Mouse (Mus musculus) liver, embryonic 14.5 days (tissue): Measurements from ENCODE around the gene Dnah8. TPM values are rescaled to one million over a fixed set of nuclear protein-coding genes. Genes with fewer than 3 reads are reported as not detected.

Experiments
- ATAC-seq: fragments of 200-750 bp; cut with Nextera tagmentation; 2 replicates; pipeline ENCODE4 v1.8.0; 2017; ENCODE audit warnings: moderate number of reproducible peaks, mild to moderate bottlenecking, moderate library complexity; ENCODE audit not compliant: insufficient read depth
- DNase-seq, 3 experiments: peaks; one replicate each; pipeline ENCODE4 v3.0.0-alpha.2; 2012 to 2013; ENCODE audit warnings: low read depth in 3 of 3, low spot score in 3 of 3
- H3K27ac ChIP-seq: fragments of 300-500 bp; sonication (generic); 2 replicates; pipeline ENCODE4 v1.5.1; 2014; ENCODE audit warnings: moderate library complexity, mild to moderate bottlenecking, control low read depth, inconsistent platforms
- H3K27me3 ChIP-seq: fragments of 300-500 bp; sonication (generic); 2 replicates; pipeline ENCODE4 v1.6.1; 2014; ENCODE audit warnings: mild to moderate bottlenecking, low read length, moderate library complexity; ENCODE audit not compliant: control insufficient read depth, insufficient read depth
- H3K36me3 ChIP-seq: fragments of 300-500 bp; sonication (generic); replicated peaks from 2 replicates; pipeline ENCODE4 v1.6.1; 2014; ENCODE audit warnings: low read depth; ENCODE audit not compliant: control insufficient read depth, insufficient read depth
- H3K4me1 ChIP-seq, 2 experiments: fragments of 200-500 bp in 1 of 2; fragments of 300-500 bp in 1 of 2; sonication (generic) in 1 of 2; replicated peaks; 2 replicates each; pipeline ENCODE4 v1.6.1; 2012 to 2014; ENCODE audit warnings: antibody characterized with exemption in 1 of 2, inconsistent platforms in 1 of 2, low read length in 1 of 2; ENCODE audit not compliant: control insufficient read depth in 2 of 2, insufficient read depth in 2 of 2
- H3K4me2 ChIP-seq: fragments of 300-500 bp; sonication (generic); 2 replicates; pipeline ENCODE4 v1.6.1; 2014; ENCODE audit warnings: low read depth, mild to moderate bottlenecking, control low read depth, moderate library complexity
- H3K4me3 ChIP-seq, 2 experiments: fragments of 200-500 bp in 1 of 2; fragments of 300-500 bp in 1 of 2; sonication (generic) in 1 of 2; 2 replicates each; pipeline ENCODE4 v1.5.1; 2012 to 2014; ENCODE audit warnings: low read depth in 2 of 2, low read length in 2 of 2, mild to moderate bottlenecking in 2 of 2, control low read depth in 1 of 2, inconsistent platforms in 1 of 2, moderate library complexity in 1 of 2; ENCODE audit not compliant: insufficient read depth in 1 of 2
- H3K9ac ChIP-seq: fragments of 300-500 bp; sonication (generic); replicated peaks from 2 replicates; pipeline ENCODE4 v1.6.1; 2014; ENCODE audit warnings: mild to moderate bottlenecking, control low read depth, moderate library complexity
- H3K9me3 ChIP-seq: fragments of 300-500 bp; sonication (generic); 2 replicates; pipeline ENCODE4 v1.6.1; 2016; ENCODE audit warnings: low read length, mixed read lengths; ENCODE audit not compliant: control insufficient read depth
- CTCF ChIP-seq: IDR thresholded peaks from 2 replicates; pipeline ENCODE4 v1.5.1; 2016; ENCODE audit warnings: antibody characterized with exemption, low read depth, control low read depth
- EP300 ChIP-seq: IDR thresholded peaks from 2 replicates; pipeline ENCODE4 v1.6.1; 2016; ENCODE audit warnings: antibody characterized with exemption, low read depth
- WGBS: fragments of 180-500 bp; shearing (Covaris S2); extraction: QIAGEN DNeasy Blood & Tissue Kit; methylation state at CpG from one replicate; pipeline ENCODE4 v1.1.7; 2014; ENCODE audit not compliant: insufficient replicate concordance; 5-methylcytosine and 5-hydroxymethylcytosine counted together
- polyA plus RNA-seq, 2 experiments: library from polyadenylated mRNA; depleted of rRNA in 1 of 2; stranded (reverse) in 1 of 2; unstranded in 1 of 2; fragments of >200 nt; fragmentation: Nextera tagmentation in 1 of 2; extraction: Ambion mirVana in 1 of 2; gene quantifications; 2 replicates each; pipeline versions ENCODE4 v1.2.1 to v1.2.3; 2012 to 2014

Gene Dnah8
- polyA plus RNA-seq, 2 experiments: 0.83 to 1.8 TPM

DNA sequence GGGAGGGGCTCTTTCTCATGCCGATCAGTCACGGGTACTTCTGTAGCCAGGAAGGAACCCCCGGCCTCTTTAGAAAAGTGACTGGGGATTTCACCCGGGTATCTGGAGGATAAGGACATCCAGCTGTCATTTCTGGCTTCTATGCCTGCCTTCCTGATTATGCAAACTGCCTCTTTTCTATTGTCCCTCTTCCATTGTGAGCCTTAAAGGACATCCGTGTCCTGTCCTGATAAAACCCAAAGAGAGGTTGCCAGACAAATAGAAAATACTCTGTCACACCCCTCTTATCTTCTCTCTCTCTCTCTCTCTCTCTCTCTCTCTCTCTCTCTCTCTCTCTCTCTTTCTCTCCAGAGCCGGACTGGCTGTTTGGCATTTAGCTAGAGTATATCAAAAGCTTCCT, 258.1 kb downstream of the Dnah8 start:
- TF ChIP-seq EP300 (no peak), CTCF (no peak)
- no peaks in the 10 kb centered on the region for H3K27me3 ChIP-seq
- 2% methylated on average over 6 of the region's 6 CpGs for WGBS
- no peaks in the 10 kb centered on the region for H3K36me3 ChIP-seq
- H3K4me2 ChIP-seq: no peak overlapping the region
- H3K4me1 ChIP-seq: peaks cover 0 to 2% of the 10 kb centered on the region in 2 experiments; a peak in 1 of 4 replicates
- H3K9me3 ChIP-seq: no peaks in the 10 kb centered on the region
- H3K9ac ChIP-seq: no peak overlapping the region
- no peak overlapping the region for H3K27ac ChIP-seq
- ATAC-seq (no peak), DNase-seq (no peak)
- H3K4me3 ChIP-seq: no peak overlapping the region

DNA sequence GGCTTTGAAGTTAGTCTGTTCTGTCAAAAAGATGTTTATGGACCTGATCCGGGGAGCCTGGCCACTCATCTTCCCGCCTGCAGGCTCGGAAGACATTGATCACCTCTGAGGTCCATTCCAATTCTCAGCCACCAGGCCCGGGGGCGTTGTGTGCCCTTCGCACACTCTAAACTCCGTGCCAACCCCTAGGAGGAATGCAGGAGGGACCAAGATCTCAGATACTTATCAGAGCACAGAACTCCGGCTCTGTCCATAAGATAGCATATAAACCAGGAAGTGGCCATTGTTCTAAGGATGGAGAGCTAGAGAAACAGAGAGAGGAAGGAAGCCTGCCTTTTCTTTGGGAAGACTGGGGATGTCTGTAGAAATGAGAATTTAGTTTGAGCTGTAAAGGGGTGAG, 259.4 kb downstream of the Dnah8 start:
- H3K9me3 ChIP-seq: no peaks in the 10 kb centered on the region
- 33% methylated on average over 8 of the region's 8 CpGs for whole genome bisulfite sequencing
- H3K9ac ChIP-seq: no peak overlapping the region
- H3K27ac ChIP-seq: no peak overlapping the region
- H3K27me3 ChIP-seq: no peaks in the 10 kb centered on the region
- ATAC-seq (no peak), DNase-seq (no peak)
- no peaks in the 10 kb centered on the region for H3K36me3 ChIP-seq
- peaks cover 0 to 2% of the 10 kb centered on the region in 2 experiments; a peak in 1 of 4 replicates for H3K4me1 ChIP-seq
- no peak overlapping the region for H3K4me2 ChIP-seq
- no peak for TF ChIP-seq CTCF
- H3K4me3 ChIP-seq: no peak overlapping the region

GRCm38 (mm10) chr17:30892086-30892485, 267.9 kb downstream of the Dnah8 start:
- no peaks in the 10 kb centered on the region for H3K27me3 ChIP-seq
- no peaks in the 10 kb centered on the region for H3K36me3 ChIP-seq
- TF ChIP-seq EP300 (no peak), CTCF (no peak)
- H3K9me3 ChIP-seq: no peaks in the 10 kb centered on the region
- H3K9ac ChIP-seq: no peak overlapping the region
- ATAC-seq (no peak), DNase-seq (no peak)
- H3K4me1 ChIP-seq: no peaks in the 10 kb centered on the region
- H3K4me2 ChIP-seq: no peak overlapping the region
- H3K4me3 ChIP-seq: no peak overlapping the region
- 15% methylated on average over 1 of the region's 1 CpGs for WGBS
- no peak overlapping the region for H3K27ac ChIP-seq

DNA sequence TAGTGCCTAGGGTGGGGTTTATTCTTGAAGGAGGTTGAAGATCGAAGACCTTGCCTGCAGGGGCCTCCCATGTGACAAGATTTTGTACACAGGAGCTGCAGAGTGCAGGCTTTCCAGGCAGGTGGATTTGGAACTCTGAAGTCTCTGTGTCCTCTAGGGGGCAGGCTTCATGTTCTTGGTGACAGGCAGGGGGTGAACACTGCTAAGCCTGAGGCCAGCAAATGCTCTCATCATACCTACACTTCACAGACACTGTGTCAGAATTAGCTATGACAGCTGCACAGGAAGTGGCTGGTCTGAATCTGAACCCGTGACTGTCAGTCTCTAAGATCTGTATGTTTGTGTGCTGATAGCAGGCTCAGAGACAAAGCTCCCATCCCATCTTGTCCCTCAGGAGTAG, 268.6 kb downstream of the Dnah8 start:
- Histone ChIP-seq H3K4me2 (no peak overlapping the region), H3K9me3 (no peaks in the 10 kb centered on the region), H3K36me3 (no peaks in the 10 kb centered on the region), H3K27ac (no peak overlapping the region), H3K4me1 (no peaks in the 10 kb centered on the region), H3K4me3 (no peak overlapping the region), H3K9ac (no peak overlapping the region), H3K27me3 (no peaks in the 10 kb centered on the region)
- WGBS: 7% methylated on average over 2 of the region's 2 CpGs
- TF ChIP-seq CTCF (peak; percentile 32; the same call in 1 of the 2 replicates), EP300 (no peak)
- no peak for DNase-seq
- no peak for ATAC-seq

DNA sequence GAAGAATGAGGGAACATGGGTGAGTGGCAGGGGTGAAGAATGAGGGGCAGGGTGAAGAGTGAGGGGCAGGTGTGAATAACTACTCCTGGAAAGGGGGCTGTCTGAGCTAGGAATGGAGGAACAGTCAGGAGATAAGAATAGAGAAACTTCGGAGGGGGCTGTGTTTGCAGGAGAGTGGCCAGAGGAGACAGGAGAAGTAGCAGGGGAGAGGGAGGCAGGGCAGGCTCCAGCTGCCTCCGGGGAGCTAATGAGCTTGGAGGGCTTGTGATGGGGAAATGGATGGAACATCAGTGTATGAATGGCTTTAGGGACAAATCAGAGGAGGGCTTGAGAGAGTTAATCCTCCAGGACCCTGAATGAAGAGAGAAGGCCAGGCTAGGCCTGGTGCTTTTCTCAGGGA, 272.9 kb downstream of the Dnah8 start:
- H3K4me1 ChIP-seq: no peaks in the 10 kb centered on the region
- no peak for TF ChIP-seq CTCF
- no peak for TF ChIP-seq EP300
- peaks cover 12% of the 10 kb centered on the region for H3K27me3 ChIP-seq
- no peaks in the 10 kb centered on the region for H3K9me3 ChIP-seq
- no peak overlapping the region for H3K9ac ChIP-seq
- DNase-seq: no peak
- no peak overlapping the region for H3K4me3 ChIP-seq
- no peak overlapping the region for H3K4me2 ChIP-seq
- WGBS: 18% methylated on average over 2 of the region's 2 CpGs
- no peak for ATAC-seq
- no peak overlapping the region for H3K27ac ChIP-seq
- H3K36me3 ChIP-seq: no peaks in the 10 kb centered on the region

GRCm38 (mm10) chr17:30901627-30902026, 277.5 kb downstream of the Dnah8 start, which contains the start of gene Glp1r:
Glp1r (plus strand) TSS chr17:30901817.
- no peaks in the 10 kb centered on the region for H3K36me3 ChIP-seq
- ATAC-seq (no peak), DNase-seq (no peak)
- H3K9ac ChIP-seq: no peak within 1 kb of the TSS
- H3K27me3 ChIP-seq: peaks cover 18% of the 10 kb centered on the region
- no peaks in the 10 kb centered on the region for H3K4me1 ChIP-seq
- H3K9me3 ChIP-seq: no peaks in the 10 kb centered on the region
- TF ChIP-seq CTCF (no peak), EP300 (no peak)
- no peak within 1 kb of the TSS for H3K27ac ChIP-seq
- peak within 1 kb of the TSS in 1 of 2 experiments; percentile 36; a peak in 2 of 4 replicates for H3K4me3 ChIP-seq
- peak within 1 kb of the TSS; percentile 43 for H3K4me2 ChIP-seq
- WGBS: 3% methylated on average over 37 of the region's 37 CpGs
